14 mouse cellular contexts compared by ENCODE assay signal in the genomic region with DNA sequence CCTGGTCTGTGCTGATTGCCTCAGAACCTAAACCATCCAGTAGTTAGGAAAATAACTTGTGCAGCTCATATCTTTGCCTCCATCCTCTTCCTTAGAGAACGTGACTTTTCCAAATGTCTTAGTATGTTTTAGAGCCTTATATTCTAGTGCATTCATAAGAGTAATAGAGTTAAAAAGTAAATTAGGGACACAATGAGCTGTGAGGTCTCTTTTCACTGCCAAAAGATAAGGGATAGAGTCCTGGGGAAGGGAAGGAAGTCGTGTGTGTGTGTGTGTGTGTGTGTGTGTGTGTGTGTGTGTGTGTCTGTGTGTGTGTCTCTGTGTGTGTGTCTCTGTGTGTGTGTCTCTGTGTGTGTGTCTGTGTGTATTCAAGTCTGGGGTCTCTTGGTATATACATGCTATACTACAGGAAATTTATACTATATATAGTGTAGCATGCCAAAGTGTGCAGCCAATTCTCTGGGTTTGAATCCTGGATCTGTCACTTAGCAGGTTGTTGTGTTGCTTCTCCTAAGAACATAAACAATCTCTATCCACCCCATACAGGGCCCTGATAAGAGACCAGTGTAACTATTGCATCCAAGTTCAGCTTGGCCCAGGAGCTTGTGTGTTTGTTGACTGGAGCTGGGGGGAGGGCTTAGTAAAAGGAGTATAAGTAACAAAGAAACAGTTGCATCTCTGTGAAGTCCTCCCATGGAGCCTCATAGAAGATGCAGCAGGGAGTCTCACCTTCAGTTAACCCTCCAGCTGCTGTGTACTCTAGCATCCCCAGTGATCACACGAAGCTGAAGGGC.
"Had no signal": no experiment of that assay in that cellular context is flagged by ENCODE, and none has a peak within 500 bp of the region (broad histone marks: within the 10 kb centered on the region; RNA-seq: fewer than 3 reads in every experiment).

No protein-coding gene starts in this region.

- H3K36me3 ChIP-seq: limb, embryonic 10.5 days; liver, embryonic 12.5 days; midbrain, embryonic 12.5 days; neural tube, embryonic 13.5 days had no signal

- H3K4me3 ChIP-seq: layer of hippocampus, adult 2 months; limb, embryonic 10.5 days; liver, embryonic 12.5 days; midbrain, embryonic 12.5 days; neural tube, embryonic 13.5 days had no signal

- DNase-seq: kidney, postnatal 10 days; kidney, postnatal 4 days; lung, postnatal 14 days; retina, postnatal 1 day; thymus, adult 18-20 months; thymus, postnatal 14 days had no signal

- ATAC-seq: inflammation-experienced regulatory T-cells, adult 6 months; intestine, postnatal 0 days; liver, embryonic 12.5 days; midbrain, embryonic 16.5 days had no signal

- H3K27me3 ChIP-seq: midbrain, embryonic 12.5 days; neural tube, embryonic 13.5 days had no signal

- H3K9me3 ChIP-seq: limb, embryonic 10.5 days; liver, embryonic 12.5 days; midbrain, embryonic 12.5 days; neural tube, embryonic 13.5 days had no signal

- H3K4me2 ChIP-seq: liver, embryonic 12.5 days; midbrain, embryonic 12.5 days; neural tube, embryonic 13.5 days had no signal

- H3K9ac ChIP-seq: liver, embryonic 12.5 days; midbrain, embryonic 12.5 days; neural tube, embryonic 13.5 days had no signal

- H3K4me1 ChIP-seq: limb, embryonic 10.5 days; neural tube, embryonic 13.5 days had no signal

- H3K27ac ChIP-seq: layer of hippocampus, adult 2 months; limb, embryonic 10.5 days; liver, embryonic 12.5 days; midbrain, embryonic 12.5 days; neural tube, embryonic 13.5 days had no signal
